ENCODE assay signal across 8 mouse cellular contexts in the genomic region with DNA sequence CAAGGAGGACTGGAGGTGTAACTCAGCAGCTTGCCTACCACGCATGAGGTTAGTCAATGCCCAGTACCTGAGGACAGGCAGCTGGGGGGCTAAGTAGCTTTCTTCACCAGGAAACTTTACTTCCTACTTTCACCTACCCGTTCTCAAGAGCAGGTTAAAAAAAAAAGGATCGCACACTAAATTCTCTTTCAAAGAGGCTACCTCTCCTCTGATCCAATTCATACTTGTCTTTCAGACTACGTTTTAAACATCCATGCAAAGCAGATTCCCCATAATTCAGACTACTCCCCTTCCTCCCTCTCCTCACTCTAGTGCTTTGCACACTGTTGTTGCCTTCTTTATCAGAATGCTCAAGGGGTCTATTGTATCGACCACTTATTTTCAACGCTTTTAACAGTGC. TPM values are rescaled to one million over a fixed set of nuclear protein-coding genes. Genes with fewer than 3 reads are reported as not detected.
DNase-seq lines count a peak whose midpoint lies in the region; ATAC-seq lines count a peak whose summit lies in the region.
"Had no signal": no experiment of that assay in that cellular context is flagged by ENCODE, and none has a peak within 500 bp of the region (broad histone marks: within the 10 kb centered on the region; RNA-seq: fewer than 3 reads in every experiment).

No protein-coding gene starts in this region.

- no peak for ATAC-seq in lung, embryonic 15.5 days (ENCODE audit: borderline replicate concordance, extremely low read depth, low FRiP score, low TSS enrichment)
- no peak for ATAC-seq in forebrain, embryonic 11.5 days (replicated peaks; ENCODE audit: low FRiP score)
- no peak for ATAC-seq in limb, embryonic 13.5 days (ENCODE audit: low FRiP score, low read depth)
- no peak for ATAC-seq in stomach, embryonic 15.5 days (ENCODE audit: insufficient read depth, low FRiP score, low read depth)

- 17% methylated on average over 6 of the region's 6 CpGs for WGBS in lung, embryonic 15.5 days
- WGBS in forebrain, embryonic 11.5 days, result 60% methylated on average over 6 of the region's 6 CpGs
- WGBS in limb, embryonic 13.5 days, result 53% methylated on average over 6 of the region's 6 CpGs
- WGBS in stomach, embryonic 15.5 days, result 13% methylated on average over 6 of the region's 6 CpGs

- H3K27ac ChIP-seq in lung, embryonic 15.5 days, result no peak overlapping the region
- no peak overlapping the region for H3K27ac ChIP-seq in forebrain, embryonic 11.5 days (ENCODE audit: low read depth, low read length)
- H3K27ac ChIP-seq in limb, embryonic 13.5 days, result no peak overlapping the region
- H3K27ac ChIP-seq in stomach, embryonic 15.5 days, result no peak overlapping the region

- H3K9me3 ChIP-seq in lung, embryonic 15.5 days, result no peaks in the 10 kb centered on the region
- H3K9me3 ChIP-seq in forebrain, embryonic 11.5 days (ENCODE audit: control insufficient read depth, low read length), result peaks cover 4% of the 10 kb centered on the region; the same call in 1 of the 2 replicates
- H3K9me3 ChIP-seq in limb, embryonic 13.5 days, result no peaks in the 10 kb centered on the region
- H3K9me3 ChIP-seq in stomach, embryonic 15.5 days, result no peaks in the 10 kb centered on the region

- no peaks in the 10 kb centered on the region for H3K36me3 ChIP-seq in lung, embryonic 15.5 days
- no peaks in the 10 kb centered on the region for H3K36me3 ChIP-seq in forebrain, embryonic 11.5 days (ENCODE audit: control insufficient read depth, insufficient read depth, low read length)
- peaks cover 4% of the 10 kb centered on the region; the same call in 1 of the 2 replicates for H3K36me3 ChIP-seq in limb, embryonic 13.5 days
- H3K36me3 ChIP-seq in stomach, embryonic 15.5 days, result no peaks in the 10 kb centered on the region

- peaks cover 18% of the 10 kb centered on the region for H3K4me1 ChIP-seq in lung, embryonic 15.5 days
- H3K4me1 ChIP-seq in forebrain, embryonic 11.5 days (replicated peaks; ENCODE audit: control insufficient read depth, insufficient read depth, low read length), result peaks cover 4% of the 10 kb centered on the region; the same call in 1 of the 2 replicates
- peaks cover 18% of the 10 kb centered on the region for H3K4me1 ChIP-seq in limb, embryonic 13.5 days
- peaks cover 7% of the 10 kb centered on the region for H3K4me1 ChIP-seq in stomach, embryonic 15.5 days

- H3K4me2 ChIP-seq in lung, embryonic 15.5 days, result peak overlapping the region; percentile 76
- peak overlapping the region; percentile 75 for H3K4me2 ChIP-seq in forebrain, embryonic 11.5 days (ENCODE audit: low read depth, low read length, severe bottlenecking)
- H3K4me2 ChIP-seq in limb, embryonic 13.5 days (replicated peaks), result peak overlapping the region; percentile 80
- peak overlapping the region; percentile 75 for H3K4me2 ChIP-seq in stomach, embryonic 15.5 days

- peak overlapping the region; percentile 79 for H3K9ac ChIP-seq in lung, embryonic 15.5 days
- H3K9ac ChIP-seq in forebrain, embryonic 11.5 days (ENCODE audit: low read length), result peak overlapping the region; percentile 44
- H3K9ac ChIP-seq in limb, embryonic 13.5 days, result peak overlapping the region; percentile 91
- H3K9ac ChIP-seq in stomach, embryonic 15.5 days, result peak overlapping the region; percentile 17; the same call in 1 of the 2 replicates

- DNase-seq in lung, postnatal 25 days (ENCODE audit: low spot score), result no peak
- DNase-seq in forebrain, embryonic 11.5 days (ENCODE audit: low spot score), result no peak
- DNase-seq in thymus, postnatal 14 days, result no peak
- no peak for DNase-seq in spleen, postnatal 4 days (ENCODE audit: low spot score in 2 of 2)
- DNase-seq: kidney, adult 18-20 months had no signal

- no peaks in the 10 kb centered on the region for H3K27me3 ChIP-seq in lung, embryonic 15.5 days
- H3K27me3 ChIP-seq in forebrain, embryonic 11.5 days (ENCODE audit: control insufficient read depth, insufficient read depth, low read length), result no peaks in the 10 kb centered on the region
- no peaks in the 10 kb centered on the region for H3K27me3 ChIP-seq in limb, embryonic 13.5 days
- no peaks in the 10 kb centered on the region for H3K27me3 ChIP-seq in stomach, embryonic 15.5 days (replicated peaks)

- H3K4me3 ChIP-seq in lung, embryonic 15.5 days, result peak overlapping the region; percentile 92
- peak overlapping the region; percentile 83 for H3K4me3 ChIP-seq in forebrain, embryonic 11.5 days (ENCODE audit: low read depth, low read length)
- H3K4me3 ChIP-seq in limb, embryonic 13.5 days, result peak overlapping the region; percentile 92
- peak overlapping the region; percentile 94 for H3K4me3 ChIP-seq in stomach, embryonic 15.5 days (replicated peaks)

RNA-seq across cellular contexts. Expression of gene Rab10, which starts 2.2 kb away (rescaled TPM):
- 75.7 and 81.3 TPM in 2 replicates for polyA plus RNA-seq in lung, embryonic 15.5 days (2015; fragmentation: Nextera tagmentation; extraction: Ambion mirVana)
- 111 and 118 TPM in 2 replicates for polyA plus RNA-seq in forebrain, embryonic 11.5 days (2014; fragmentation: Nextera tagmentation; extraction: Ambion mirVana)
- 78.2 and 80.0 TPM in 2 replicates for polyA plus RNA-seq in limb, embryonic 13.5 days (2015; fragmentation: Nextera tagmentation; extraction: Ambion mirVana)
- polyA plus RNA-seq in stomach, embryonic 15.5 days (2015; fragmentation: Nextera tagmentation; extraction: Ambion mirVana), result 86.4 and 91.2 TPM in 2 replicates

RNA-seq across cellular contexts. Expression of gene Kif3c, which starts 57.3 kb away (rescaled TPM):
- 11.8 and 12.0 TPM in 2 replicates for polyA plus RNA-seq in lung, embryonic 15.5 days (2015; fragmentation: Nextera tagmentation; extraction: Ambion mirVana)
- 31.2 and 32.3 TPM in 2 replicates for polyA plus RNA-seq in forebrain, embryonic 11.5 days (2014; fragmentation: Nextera tagmentation; extraction: Ambion mirVana)
- 15.8 and 19.1 TPM in 2 replicates for polyA plus RNA-seq in limb, embryonic 13.5 days (2015; fragmentation: Nextera tagmentation; extraction: Ambion mirVana)
- 9.0 and 9.5 TPM in 2 replicates for polyA plus RNA-seq in stomach, embryonic 15.5 days (2015; fragmentation: Nextera tagmentation; extraction: Ambion mirVana)

Comparison
In these comparisons a context has a peak if more than half of its experiments do, and no peak if none do; other contexts are left out.
1. H3K9ac ChIP-seq: peak in every context shown above with its lines; median percentile 91 in limb, embryonic 13.5 days; 79 in lung, embryonic 15.5 days; 44 in forebrain, embryonic 11.5 days; 17 in stomach, embryonic 15.5 days.